Mouse (Mus musculus) spleen, adult 2 months (tissue): ENCODE data around the gene Eif2ak3.

Source experiments
- CTCF ChIP-seq: fragments of 200-500 bp; IDR thresholded peaks from 2 replicates; pipeline ENCODE4 v1.5.1; 2011; ENCODE audit warnings: mild to moderate bottlenecking, inconsistent platforms; ENCODE audit not compliant: insufficient read depth, insufficient read length, insufficient replicate concordance; ENCODE audit errors: extremely low read depth
- POLR2A ChIP-seq: fragments of 200-500 bp; IDR thresholded peaks from 2 replicates; pipeline ENCODE4 v1.6.1; 2011; ENCODE audit warnings: low read depth, low read length, inconsistent platforms

- TF ChIP-seq POLR2A (no peak), CTCF (no peak)
These were observed 28.3 kb downstream of the Eif2ak3 start for GRCm38 (mm10) chr6:70872570-70872969.
